Mouse (Mus musculus): ENCODE measurements around the gene Naa11. TPM values are rescaled to one million over a fixed set of nuclear protein-coding genes. Genes with fewer than 3 reads are reported as not detected.

Gene Naa11
- total and polyA plus RNA-seq, 2 experiments from 2014 or later: 0.04 TPM; not detected in 1

DNA sequence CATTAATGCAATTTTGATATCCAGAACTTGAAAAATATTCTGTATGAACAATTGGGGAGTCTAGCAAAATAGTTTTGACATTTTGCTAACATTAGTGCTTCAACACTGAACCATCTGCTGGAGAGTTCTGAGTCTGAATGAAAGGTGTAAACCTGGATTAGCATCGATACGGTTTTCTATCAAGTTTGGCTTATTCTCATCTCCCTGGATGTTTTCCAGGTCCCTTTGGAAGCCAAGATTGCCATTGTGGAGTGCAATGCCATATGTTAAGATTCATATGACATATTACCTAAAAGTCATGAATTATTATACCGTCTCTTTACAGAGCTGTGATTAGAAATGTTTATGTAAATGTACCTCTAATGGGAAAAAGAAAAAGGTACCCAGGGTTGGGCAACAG is 21.5 kb upstream of the Naa11 start:
- Histone ChIP-seq H3K4me2 (ENCODE audit: low read depth, low read length, poor library complexity, severe bottlenecking) (no peak overlapping the region), H3K36me3 (ENCODE audit: insufficient read depth, low read length) (no peaks in the 10 kb centered on the region), H3K27ac (ENCODE audit: low read depth, low read length) (no peak overlapping the region), H3K4me1 (ENCODE audit: insufficient read depth, low read length) (no peaks in the 10 kb centered on the region), H3K9me3 (ENCODE audit: low read length) (no peaks in the 10 kb centered on the region), H3K27me3 (ENCODE audit: insufficient read depth, low read length) (no peaks in the 10 kb centered on the region), H3K4me3 (ENCODE audit: low read depth, low read length) (no peak overlapping the region), H3K9ac (replicated peaks; ENCODE audit: low read length, poor library complexity, severe bottlenecking) (no peak overlapping the region)
- no peak for DNase-seq (ENCODE audit: low spot score)
- ATAC-seq (ENCODE audit: low FRiP score): no peak
- TF ChIP-seq CTCF (IDR thresholded peaks at IDR 0.05): no peak
- WGBS: 67% methylated on average over 3 of the region's 3 CpGs

DNA sequence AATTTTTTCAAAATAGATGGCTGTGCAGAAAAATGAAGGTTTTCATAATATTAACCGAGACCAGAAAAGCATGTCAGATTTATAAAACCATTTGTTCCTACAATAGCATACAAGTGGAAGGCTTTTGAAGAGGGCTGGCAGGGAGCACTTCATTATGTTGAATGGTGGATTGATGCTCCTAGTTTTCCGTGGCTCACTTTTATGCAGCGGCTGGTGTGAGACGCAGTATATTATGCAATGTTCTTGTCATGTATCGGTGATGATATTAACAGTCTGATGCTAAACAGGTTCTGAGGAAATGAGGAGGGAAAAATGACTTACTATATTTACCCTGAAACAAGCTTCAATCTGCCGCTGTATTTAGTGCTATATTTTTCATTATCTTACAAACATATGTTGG is 18.0 kb upstream of the Naa11 start:
- H3K4me1 ChIP-seq (ENCODE audit: insufficient read depth, low read length): no peaks in the 10 kb centered on the region
- H3K27ac ChIP-seq (ENCODE audit: low read depth, low read length): no peak overlapping the region
- DNase-seq (ENCODE audit: low spot score) (peak; percentile 11), ATAC-seq (ENCODE audit: low FRiP score) (no peak)
- H3K36me3 ChIP-seq (ENCODE audit: insufficient read depth, low read length): no peaks in the 10 kb centered on the region
- 35% methylated on average over 6 of the region's 6 CpGs for WGBS
- H3K27me3 ChIP-seq (ENCODE audit: insufficient read depth, low read length): no peaks in the 10 kb centered on the region
- H3K9ac ChIP-seq (replicated peaks; ENCODE audit: low read length, poor library complexity, severe bottlenecking): no peak overlapping the region
- TF ChIP-seq CTCF (IDR thresholded peaks at IDR 0.05): no peak
- H3K4me2 ChIP-seq (ENCODE audit: low read depth, low read length, poor library complexity, severe bottlenecking): no peak overlapping the region
- no peaks in the 10 kb centered on the region for H3K9me3 ChIP-seq (ENCODE audit: low read length)
- H3K4me3 ChIP-seq (ENCODE audit: low read depth, low read length): no peak overlapping the region

DNA sequence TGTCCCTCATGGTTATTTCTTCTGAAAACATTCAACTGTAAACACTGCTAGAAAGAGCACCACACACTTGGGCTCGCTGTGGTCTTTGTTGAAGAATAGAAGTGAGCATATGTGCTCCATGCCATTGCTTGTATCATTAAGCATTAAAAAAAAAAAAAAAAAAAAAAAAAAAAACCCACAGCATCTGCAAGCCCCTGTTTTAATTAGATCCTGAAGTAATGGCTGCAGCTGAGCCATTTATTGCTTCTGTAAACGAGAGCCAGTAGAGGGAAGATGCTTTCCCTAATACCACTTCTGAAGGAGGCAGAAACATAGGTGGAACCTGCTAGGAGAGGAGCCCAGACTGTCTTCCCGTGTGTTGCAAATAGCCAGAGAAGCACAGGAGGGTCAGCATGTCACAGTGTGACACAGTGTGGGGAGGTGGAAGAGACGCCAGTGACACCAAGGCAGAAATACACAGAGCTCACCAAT is 17.1 kb upstream of the Naa11 start:
- Histone ChIP-seq H3K36me3 (ENCODE audit: insufficient read depth, low read length) (no peaks in the 10 kb centered on the region), H3K4me1 (ENCODE audit: insufficient read depth, low read length) (no peaks in the 10 kb centered on the region), H3K27me3 (ENCODE audit: insufficient read depth, low read length) (no peaks in the 10 kb centered on the region), H3K4me3 (ENCODE audit: low read depth, low read length) (no peak overlapping the region), H3K9ac (replicated peaks; ENCODE audit: low read length, poor library complexity, severe bottlenecking) (no peak overlapping the region), H3K27ac (ENCODE audit: low read depth, low read length) (no peak overlapping the region), H3K9me3 (ENCODE audit: low read length) (no peaks in the 10 kb centered on the region), H3K4me2 (ENCODE audit: low read depth, low read length, poor library complexity, severe bottlenecking) (no peak overlapping the region)
- WGBS: 57% methylated on average over 4 of the region's 4 CpGs
- peak; percentile 47 for DNase-seq (ENCODE audit: low spot score)
- TF ChIP-seq CTCF (IDR thresholded peaks at IDR 0.05): no peak
- no peak for ATAC-seq (ENCODE audit: low FRiP score)

DNA sequence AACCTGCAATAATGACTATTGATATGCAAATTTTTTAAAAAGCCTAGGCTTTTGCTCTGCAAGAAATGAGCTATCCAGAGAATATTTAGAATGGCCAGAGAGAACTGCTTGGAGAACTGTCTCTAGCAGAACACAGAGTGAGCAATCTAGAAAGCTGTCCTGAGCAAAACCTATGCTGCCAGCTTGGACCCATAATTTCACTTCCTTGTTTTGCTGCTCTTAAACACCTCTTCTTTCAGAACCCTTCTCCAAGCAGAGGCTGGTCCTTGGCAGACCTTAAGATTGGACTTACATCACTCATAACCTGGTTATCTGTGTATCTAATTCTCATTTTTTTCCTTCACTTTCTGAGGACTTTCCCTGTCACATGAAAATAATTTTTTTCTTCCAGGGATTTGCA is 8.9 kb upstream of the Naa11 start:
- H3K4me2 ChIP-seq (ENCODE audit: low read depth, low read length, poor library complexity, severe bottlenecking): no peak overlapping the region
- no peak overlapping the region for H3K9ac ChIP-seq (replicated peaks; ENCODE audit: low read length, poor library complexity, severe bottlenecking)
- no peaks in the 10 kb centered on the region for H3K36me3 ChIP-seq (ENCODE audit: insufficient read depth, low read length)
- H3K27me3 ChIP-seq (ENCODE audit: insufficient read depth, low read length): no peaks in the 10 kb centered on the region
- H3K9me3 ChIP-seq (ENCODE audit: low read length): no peaks in the 10 kb centered on the region
- DNase-seq (ENCODE audit: low spot score) (no peak), ATAC-seq (ENCODE audit: low FRiP score) (no peak)
- H3K4me1 ChIP-seq (ENCODE audit: insufficient read depth, low read length): no peaks in the 10 kb centered on the region
- no peak overlapping the region for H3K27ac ChIP-seq (ENCODE audit: low read depth, low read length)
- no peak overlapping the region for H3K4me3 ChIP-seq (ENCODE audit: low read depth, low read length)
- TF ChIP-seq CTCF (IDR thresholded peaks at IDR 0.05): no peak

GRCm38 (mm10) chr5:97397585-97397984 is 5.4 kb upstream of the Naa11 start:
- ATAC-seq (ENCODE audit: low FRiP score) (no peak), DNase-seq (ENCODE audit: low spot score) (no peak)
- TF ChIP-seq CTCF (IDR thresholded peaks at IDR 0.05): no peak
- no peaks in the 10 kb centered on the region for H3K27me3 ChIP-seq (ENCODE audit: insufficient read depth, low read length)
- no peak overlapping the region for H3K27ac ChIP-seq (ENCODE audit: low read depth, low read length)
- H3K4me1 ChIP-seq (ENCODE audit: insufficient read depth, low read length): no peaks in the 10 kb centered on the region
- H3K9ac ChIP-seq (replicated peaks; ENCODE audit: low read length, poor library complexity, severe bottlenecking): no peak overlapping the region
- 95% methylated on average over 4 of the region's 4 CpGs for WGBS
- no peak overlapping the region for H3K4me3 ChIP-seq (ENCODE audit: low read depth, low read length)
- H3K9me3 ChIP-seq (ENCODE audit: low read length): no peaks in the 10 kb centered on the region
- H3K4me2 ChIP-seq (ENCODE audit: low read depth, low read length, poor library complexity, severe bottlenecking): no peak overlapping the region
- H3K36me3 ChIP-seq (ENCODE audit: insufficient read depth, low read length): no peaks in the 10 kb centered on the region

DNA sequence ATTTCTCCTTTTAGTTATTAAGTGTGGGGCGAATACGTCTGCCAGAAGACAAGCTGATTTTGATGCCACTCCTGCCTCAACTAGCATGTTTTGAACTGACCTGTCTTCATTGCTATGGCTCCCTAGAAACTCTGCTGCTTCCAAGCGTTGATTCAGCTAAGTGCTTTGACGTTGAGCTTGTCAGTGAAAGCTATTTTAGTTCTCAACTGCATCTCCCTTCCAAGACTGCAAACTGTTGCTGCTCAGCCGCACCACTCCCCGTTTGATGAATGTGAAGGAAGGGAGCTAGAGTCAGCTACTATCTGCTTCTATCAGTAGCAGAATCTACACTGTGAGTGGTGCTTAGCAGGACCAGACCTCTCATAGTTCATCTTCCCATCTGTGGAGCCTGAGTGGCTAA is 4.6 kb downstream of the Naa11 start:
- no peaks in the 10 kb centered on the region for H3K9me3 ChIP-seq (ENCODE audit: low read length)
- no peak for TF ChIP-seq CTCF (IDR thresholded peaks at IDR 0.05)
- H3K36me3 ChIP-seq (ENCODE audit: insufficient read depth, low read length): no peaks in the 10 kb centered on the region
- 85% methylated on average over 6 of the region's 6 CpGs for WGBS
- H3K27ac ChIP-seq (ENCODE audit: low read depth, low read length): no peak overlapping the region
- no peak for DNase-seq (ENCODE audit: low spot score)
- no peak overlapping the region for H3K9ac ChIP-seq (replicated peaks; ENCODE audit: low read length, poor library complexity, severe bottlenecking)
- no peak overlapping the region for H3K4me2 ChIP-seq (ENCODE audit: low read depth, low read length, poor library complexity, severe bottlenecking)
- H3K4me1 ChIP-seq (ENCODE audit: insufficient read depth, low read length): no peaks in the 10 kb centered on the region
- H3K27me3 ChIP-seq (ENCODE audit: insufficient read depth, low read length): no peaks in the 10 kb centered on the region
- H3K4me3 ChIP-seq (ENCODE audit: low read depth, low read length): no peak overlapping the region
- ATAC-seq (ENCODE audit: low FRiP score): no peak

Data from midbrain, postnatal 0 days (tissue).